Mouse (Mus musculus) heart, adult 11 months (tissue): ENCODE measurements at regions not wholly inside any gene's neighbourhood (a gene's known extent, or its start where the extent isn't known, plus 50 kb on each side); places are given as distances from the start of the nearest gene placed in this dataset.

ENCODE experiments used
- DNase-seq: peaks from one replicate; pipeline ENCODE4 v3.0.0; 2022

- no peak for DNase-seq
Measured at GRCm38 (mm10) chr9:51523471-51523870, 194.8 kb upstream of the 1810046K07Rik start.

DNA sequence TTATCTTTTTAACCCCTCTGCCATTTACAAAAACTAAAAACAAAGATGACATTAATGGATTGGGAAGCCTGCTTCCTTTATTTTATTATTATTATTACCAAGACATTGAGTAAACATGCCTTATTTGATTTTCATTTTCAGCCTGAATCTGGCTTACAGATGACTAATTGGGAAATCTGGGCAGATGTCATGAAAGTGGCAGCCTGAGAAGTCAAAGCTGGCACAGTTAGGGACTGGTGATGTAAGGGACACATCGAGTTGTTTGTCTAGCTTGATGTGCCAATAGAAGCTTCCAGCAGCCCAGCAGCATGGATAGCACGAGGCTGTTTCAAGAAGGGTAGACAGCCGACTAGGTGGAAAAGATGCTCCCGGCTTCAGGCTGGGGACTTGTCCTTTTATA, 197.2 kb upstream of the 1810046K07Rik start:
- no peak for DNase-seq

DNA sequence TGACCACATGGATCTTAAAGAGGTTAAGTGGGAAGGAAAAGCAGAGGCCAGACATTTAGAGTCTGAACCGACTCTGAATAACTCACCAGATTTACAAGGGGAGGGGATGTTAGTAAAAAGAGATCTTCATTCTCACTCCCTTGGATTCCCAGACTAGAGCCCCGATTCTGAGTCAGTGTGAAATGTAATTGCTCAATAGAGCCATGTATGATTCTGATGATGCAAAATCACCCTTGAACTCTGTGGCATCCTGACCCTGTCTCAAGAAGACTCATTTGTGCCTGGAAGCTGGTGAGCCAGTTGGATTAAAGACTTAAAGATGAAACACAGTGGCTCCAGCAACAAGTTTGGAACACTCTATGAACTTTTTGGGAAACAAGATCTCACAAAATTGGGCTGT, 210.2 kb upstream of the 1810046K07Rik start:
- peak; percentile 68 for DNase-seq

GRCm38 (mm10) chr9:51541940-51542339, 213.2 kb upstream of the 1810046K07Rik start:
- peak; percentile 53 for DNase-seq

DNA sequence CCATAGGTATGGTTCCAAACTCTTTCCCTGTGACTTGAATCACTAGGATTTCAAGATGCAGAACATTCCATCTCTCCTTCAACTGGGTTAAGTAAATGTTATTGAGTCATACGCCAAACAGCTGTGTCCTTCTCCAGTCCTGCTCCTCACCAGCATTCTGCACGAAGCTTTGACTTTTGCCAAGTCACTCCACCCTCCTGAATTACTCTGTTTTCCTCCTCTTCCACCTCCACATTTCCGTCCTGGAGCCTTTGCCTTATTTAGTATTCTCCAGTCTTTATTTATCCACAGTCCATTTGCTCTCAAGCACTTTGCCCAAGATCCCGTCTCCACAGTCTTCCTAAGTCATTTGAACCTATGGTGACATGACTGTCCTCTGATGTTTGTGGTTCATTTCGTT, 193.1 kb upstream of the Arhgap20 start:
- DNase-seq = peak; percentile 89

DNA sequence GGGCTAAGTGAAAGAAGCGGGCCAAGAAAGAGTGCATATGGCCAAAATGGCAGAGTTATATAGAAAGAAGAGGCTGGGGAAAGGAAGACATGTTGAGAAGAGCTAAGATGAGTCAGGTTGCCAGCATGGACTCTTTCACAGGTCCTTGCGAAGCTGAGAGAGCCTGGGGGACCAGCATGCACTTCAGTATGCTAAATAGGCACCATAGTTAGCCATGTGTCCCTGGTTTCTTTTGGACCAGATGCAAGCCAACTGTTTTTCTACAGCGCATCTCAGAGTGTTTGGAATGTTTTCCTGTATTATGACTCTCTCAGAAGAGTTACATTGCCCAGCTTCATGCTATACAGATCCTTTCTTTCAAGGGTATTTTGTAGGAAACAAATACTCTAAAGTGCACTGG, 183.5 kb upstream of the Arhgap20 start:
- no peak for DNase-seq

DNA sequence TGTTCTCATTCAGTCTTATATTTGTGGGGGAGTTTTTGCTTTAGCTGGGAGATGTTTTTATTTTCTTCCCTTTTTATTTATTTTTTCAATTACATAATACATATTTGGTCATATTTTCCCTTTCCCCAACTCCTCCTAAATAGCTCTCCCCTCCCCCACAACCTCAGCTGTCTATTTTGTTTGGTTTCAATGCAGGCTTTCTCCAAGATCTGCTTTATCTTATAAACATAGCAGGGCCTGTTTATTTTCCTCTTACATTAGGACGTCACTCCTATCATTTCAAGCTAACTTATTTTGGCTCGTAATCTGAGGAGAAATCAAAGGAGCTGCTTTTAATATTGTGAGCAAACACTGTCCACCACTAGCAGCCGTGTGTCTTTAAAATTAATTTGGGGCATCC, 171.4 kb upstream of the Arhgap20 start:
- no peak for DNase-seq

GRCm38 (mm10) chr9:51598706-51599105, 166.4 kb upstream of the Arhgap20 start:
- no peak for DNase-seq

- no peak for DNase-seq
Measured at GRCm38 (mm10) chr9:51608158-51608557, 157.0 kb upstream of the Arhgap20 start.

DNA sequence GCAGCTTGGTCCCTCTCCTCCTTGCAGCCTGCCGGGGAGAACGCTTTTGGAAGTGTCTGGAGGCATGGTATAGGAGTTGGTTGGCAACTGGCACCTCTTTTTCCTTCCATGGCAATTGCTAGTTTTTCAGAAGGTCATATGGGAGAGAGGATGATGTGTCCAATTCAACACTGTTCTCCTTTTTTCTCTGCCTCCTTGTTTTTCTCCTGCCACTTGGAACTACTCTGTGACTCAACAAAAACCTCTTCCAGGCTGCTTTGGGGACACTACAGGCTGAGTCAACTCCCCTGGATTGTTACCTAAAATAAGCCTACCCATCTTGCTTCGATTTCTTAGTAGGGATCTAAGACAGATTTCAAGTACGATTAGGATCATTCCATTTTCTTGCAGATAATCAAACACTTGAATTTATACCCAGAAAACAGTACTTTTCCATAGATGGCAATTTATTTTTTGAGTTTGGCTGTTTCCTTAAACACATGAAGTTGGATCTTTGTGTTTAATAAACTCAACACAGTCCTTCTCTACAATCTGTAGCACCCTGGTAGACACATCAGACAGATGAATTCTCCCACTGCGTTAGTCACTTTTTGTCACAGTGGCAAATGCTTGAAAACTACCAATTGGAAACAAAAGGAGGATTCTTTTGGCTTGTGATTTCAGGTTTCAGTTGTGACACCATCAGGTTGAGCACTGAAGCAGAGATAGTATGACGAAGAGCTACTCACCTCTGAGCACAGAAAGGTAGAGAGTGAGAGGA, 156.3 kb upstream of the Arhgap20 start:
- no peak for DNase-seq

GRCm38 (mm10) chr9:51626156-51626555, 139.0 kb upstream of the Arhgap20 start:
- peak; percentile 17 for DNase-seq

DNA sequence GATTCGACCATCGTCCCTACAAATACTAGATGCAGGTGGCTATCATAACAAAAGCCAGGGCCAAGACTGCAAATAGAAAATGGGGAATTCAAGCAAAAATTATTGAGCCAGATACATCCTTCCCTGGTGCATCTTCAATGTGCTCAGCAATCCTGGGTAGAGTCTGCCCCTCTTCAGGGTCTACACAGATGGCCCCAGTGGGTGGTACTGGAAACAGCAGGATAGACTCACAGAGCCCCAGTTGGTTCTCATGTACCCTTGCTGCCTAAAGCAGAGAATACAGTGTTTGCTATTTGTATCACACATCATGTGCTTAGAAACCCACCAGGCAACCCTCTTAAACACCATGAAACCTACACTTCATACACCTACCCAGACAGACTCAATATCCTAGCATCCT, 129.0 kb upstream of the Arhgap20 start:
- peak; percentile 19 for DNase-seq

DNA sequence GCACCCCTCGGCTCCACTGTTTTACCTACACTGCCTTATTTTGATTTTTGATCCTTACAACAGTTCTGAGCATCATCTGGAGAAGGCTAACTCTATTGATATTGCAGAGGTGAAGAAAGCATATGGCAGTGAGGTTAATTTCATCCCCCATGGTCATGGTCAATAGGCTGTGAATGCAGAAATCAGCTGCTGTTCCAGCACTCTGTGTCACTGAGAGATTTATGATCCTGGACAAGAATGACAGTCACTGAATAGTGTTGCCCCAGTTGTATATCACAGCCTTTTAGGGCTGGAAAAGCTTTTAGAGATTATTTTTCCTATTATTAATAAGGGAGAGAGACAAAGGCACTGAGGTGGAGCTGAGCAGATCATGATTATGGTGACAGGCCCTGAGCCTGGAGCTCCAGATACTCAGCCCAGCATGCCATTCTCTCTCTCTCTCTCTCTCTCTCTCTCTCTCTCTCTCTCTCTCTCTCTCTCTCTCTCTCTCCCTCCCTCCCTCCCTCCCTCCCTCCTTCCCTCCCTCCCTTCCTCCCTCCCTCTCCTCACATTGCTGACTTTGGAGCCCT, 128.5 kb upstream of the Arhgap20 start:
- peak; percentile 34 for DNase-seq

DNA sequence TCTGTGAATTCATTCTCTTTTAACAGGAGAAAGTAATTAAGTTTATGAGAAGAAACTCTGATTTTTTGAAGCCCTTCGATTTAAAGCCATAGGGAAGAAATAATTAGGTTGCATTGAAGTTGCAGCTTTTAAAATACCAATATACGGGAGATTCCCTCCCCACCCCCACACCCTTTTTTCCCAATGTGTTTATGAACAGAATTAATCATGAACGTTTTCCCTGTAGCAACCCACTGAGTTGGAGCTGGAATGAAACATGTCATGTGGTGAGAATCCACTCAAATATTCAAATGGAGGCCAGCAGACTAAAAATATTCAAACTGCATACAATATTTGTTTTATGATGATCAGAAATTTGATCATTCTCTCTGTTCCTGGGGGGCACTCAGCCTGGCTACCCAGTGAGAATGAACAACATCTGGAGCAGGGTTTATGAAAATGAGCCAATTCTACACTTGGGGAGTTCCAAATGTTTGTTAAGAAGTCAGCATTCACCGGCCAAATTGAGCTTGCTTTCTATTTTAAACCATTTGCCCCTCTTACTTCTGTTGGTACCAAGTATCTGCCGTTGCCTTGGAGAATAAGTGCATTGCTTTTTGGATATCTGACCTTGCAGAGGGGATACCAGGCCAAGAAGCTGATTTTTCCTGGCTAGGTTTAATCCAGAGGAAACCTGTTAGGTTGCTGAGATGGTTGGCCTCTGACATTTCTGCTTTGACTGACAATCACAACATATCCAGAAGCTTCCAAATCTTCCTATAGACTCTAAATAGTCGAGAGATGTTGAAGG, 127.8 kb upstream of the Arhgap20 start:
- DNase-seq = peak; percentile 93

- DNase-seq = peak; percentile 93
Measured at GRCm38 (mm10) chr9:51641706-51642105, 123.4 kb upstream of the Arhgap20 start.

DNA sequence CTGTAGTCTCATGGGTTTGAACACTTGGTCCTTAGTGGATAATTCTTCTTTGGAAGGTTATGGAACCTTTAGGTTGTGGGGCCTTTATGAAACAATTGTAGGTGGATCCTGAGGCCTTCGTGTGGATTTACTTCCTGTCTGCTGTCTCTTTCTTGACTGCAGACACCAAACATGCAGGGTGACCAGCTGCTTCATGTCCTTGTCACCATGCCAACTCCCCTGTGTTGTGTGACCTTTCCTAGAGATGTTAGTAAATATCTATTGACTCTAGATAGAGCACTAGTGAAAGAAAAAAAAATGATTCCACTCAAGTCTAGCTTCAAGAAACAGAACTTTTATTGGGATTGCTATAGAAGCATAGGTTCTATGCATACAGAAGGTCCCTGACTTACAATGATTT, 119.7 kb upstream of the Arhgap20 start:
- DNase-seq = peak; percentile 5

GRCm38 (mm10) chr9:51653376-51654292, 111.5 kb upstream of the Arhgap20 start:
- peak; percentile 23 for DNase-seq

DNA sequence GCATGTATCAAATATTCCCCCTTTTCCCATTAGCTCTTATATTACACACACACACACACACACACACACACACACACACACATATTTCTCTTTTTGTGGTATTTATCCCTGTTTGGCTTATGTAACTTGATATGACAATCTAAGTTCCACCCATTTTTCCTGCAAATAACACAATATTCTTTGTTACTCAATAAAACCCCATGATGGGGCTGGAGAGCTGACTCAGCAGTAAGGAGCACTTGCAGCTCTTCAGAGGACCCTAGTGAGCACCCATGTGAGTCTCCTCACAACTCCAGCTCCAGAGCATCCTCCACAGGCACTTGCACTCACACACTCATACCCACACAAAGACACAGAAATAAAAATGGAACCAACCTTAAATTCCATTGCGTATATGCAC, 110.5 kb upstream of the Arhgap20 start:
- peak; percentile 36 for DNase-seq

- DNase-seq = peak; percentile 43
Measured at GRCm38 (mm10) chr9:51657796-51658195, 107.3 kb upstream of the Arhgap20 start.

- DNase-seq = peak; percentile 97
Measured at GRCm38 (mm10) chr9:51660908-51661874, 103.9 kb upstream of the Arhgap20 start.

DNA sequence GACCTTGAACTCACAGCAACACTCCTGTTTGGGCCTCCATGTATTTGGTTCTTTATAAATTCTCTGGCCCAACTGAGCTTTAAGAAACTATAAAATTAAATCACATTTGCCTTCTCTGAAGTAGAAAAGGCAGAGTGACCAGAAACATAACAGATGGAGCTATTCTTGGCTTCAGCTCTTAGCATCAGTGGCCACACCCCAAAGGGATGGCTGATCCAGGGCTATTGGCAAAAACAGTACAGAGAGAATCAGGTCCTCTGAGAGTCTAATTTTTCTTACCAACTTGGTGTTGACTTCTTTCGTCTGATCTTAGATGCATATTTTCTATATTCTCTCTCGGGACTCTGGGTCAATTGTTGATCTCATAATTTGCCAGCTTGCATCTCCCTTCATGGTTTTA, 103.2 kb upstream of the Arhgap20 start:
- DNase-seq = peak; percentile 95

- DNase-seq = no peak
Measured at GRCm38 (mm10) chr9:51664353-51664752, 100.8 kb upstream of the Arhgap20 start.
